Mouse (Mus musculus): ENCODE results near the gene Elavl3. TPM values are rescaled to one million over a fixed set of nuclear protein-coding genes. Genes with fewer than 3 reads are reported as not detected.

The Elavl3 gene
- polyA plus RNA-seq, 1 experiment from 2014 or later = 0.10 TPM

GRCm38 (mm10) chr9:22064341-22064740 is 12.5 kb upstream of the Elavl3 start:
- POLR2A ChIA-PET = no interaction called here
- no peaks in the 10 kb centered on the region for H3K27me3 ChIP-seq
- DNase-seq (ENCODE audit: low read depth, low spot score) = no peak
- TF ChIP-seq CTCF (IDR thresholded peaks at IDR 0.05) = no peak
- CTCF ChIA-PET = interaction anchor here (1.8 to 8.4 kb wide), 2 partner anchors 76 to 91 kb away, joined by 4 to 81 read pairs; no protein-coding TSS in a partner anchor
- in situ Hi-C loops (cut with MboI; ENCODE audit: low pct_unique_long_range_greater_than_20kb) = loop anchor here (10.0 kb wide), 1 partner anchor 340 kb away; no protein-coding TSS in a partner anchor
- no peak for ATAC-seq

DNA sequence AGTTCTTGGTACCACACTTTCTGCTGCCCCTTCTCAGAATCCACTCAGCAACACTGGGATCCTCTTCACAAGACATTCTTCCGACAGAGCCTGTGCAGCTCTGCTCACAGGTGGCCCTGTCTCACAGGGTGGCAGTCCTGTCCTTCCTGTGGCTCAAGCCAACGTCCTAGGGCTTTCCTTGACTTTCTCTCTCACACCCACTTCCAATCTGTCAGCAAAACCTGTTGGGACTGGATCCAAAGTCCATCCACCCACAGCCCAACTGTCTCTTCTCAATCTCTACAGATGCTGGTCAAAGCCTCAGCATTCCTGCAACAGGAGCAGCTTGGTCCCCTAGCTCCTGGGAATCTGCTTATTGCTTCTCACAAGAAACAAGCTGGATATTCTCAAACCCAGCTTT is 9.5 kb upstream of the Elavl3 start:
- ChIA-PET POLR2A (no interaction called here), CTCF (interaction anchor here (1.8 kb wide), 1 partner anchor 82 kb away, joined by 6 read pairs; no protein-coding TSS in a partner anchor)
- in situ Hi-C loops (cut with MboI; ENCODE audit: low pct_unique_long_range_greater_than_20kb) = loop anchor here (10.0 kb wide), 1 partner anchor 343 kb away; no protein-coding TSS in a partner anchor
- ATAC-seq (no peak), DNase-seq (ENCODE audit: low read depth, low spot score) (no peak)
- no peaks in the 10 kb centered on the region for H3K27me3 ChIP-seq
- TF ChIP-seq CTCF (IDR thresholded peaks at IDR 0.05) = no peak

- POLR2A ChIA-PET = interaction anchor here (0.5 kb wide), 1 partner anchor 353 kb away, joined by 3 read pairs; no protein-coding TSS in a partner anchor
These were observed 6.2 kb upstream of the Elavl3 start for GRCm38 (mm10) chr9:22058011-22058424.

DNA sequence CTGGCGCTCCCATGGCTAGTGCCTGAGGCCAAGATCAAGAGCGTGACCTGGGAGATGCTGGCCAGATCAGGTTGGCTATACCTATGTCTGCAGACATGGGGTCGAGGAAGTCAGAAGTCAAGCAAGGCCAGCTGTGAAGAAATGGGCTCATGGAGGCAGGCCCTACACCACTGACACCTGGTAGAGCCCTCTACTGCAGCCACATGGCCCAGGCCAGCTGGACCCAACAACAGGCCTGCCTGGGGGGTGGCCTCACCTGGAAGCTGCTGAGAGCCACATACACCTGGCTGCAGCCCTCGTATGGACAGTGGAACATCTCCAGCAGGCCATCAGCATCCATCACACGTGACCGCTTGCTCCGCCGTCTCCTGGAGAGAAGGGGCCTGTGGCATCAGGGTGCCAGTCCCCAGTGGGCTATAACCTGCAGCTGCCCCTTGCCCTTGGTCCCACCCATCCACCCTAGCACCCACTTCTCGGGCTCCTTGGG is 5.3 kb upstream of the Elavl3 start:
- ATAC-seq (no peak), DNase-seq (ENCODE audit: low read depth, low spot score) (no peak)
- peaks cover 8% of the 10 kb centered on the region for H3K27me3 ChIP-seq
- ChIA-PET POLR2A (no interaction called here), CTCF (no interaction called here)
- no peak for TF ChIP-seq CTCF (IDR thresholded peaks at IDR 0.05)
- in situ Hi-C loops (cut with MboI; ENCODE audit: low pct_unique_long_range_greater_than_20kb) = no loop called here

More at GRCm38 (mm10) chr9:22058011-22058424, 6.2 kb upstream of the Elavl3 start:
- in situ Hi-C loops (cut with MboI; ENCODE audit: low pct_unique_long_range_greater_than_20kb) = no loop called here
- CTCF ChIA-PET = interaction anchor here (1.0 to 1.1 kb wide), 2 partner anchors 9 to 12 kb away, joined by 3 read pairs; no protein-coding TSS in a partner anchor
- DNase-seq (ENCODE audit: low read depth, low spot score) (no peak), ATAC-seq (peak; percentile 71)
- no peaks in the 10 kb centered on the region for H3K27me3 ChIP-seq
- TF ChIP-seq CTCF (IDR thresholded peaks at IDR 0.05) = no peak

DNA sequence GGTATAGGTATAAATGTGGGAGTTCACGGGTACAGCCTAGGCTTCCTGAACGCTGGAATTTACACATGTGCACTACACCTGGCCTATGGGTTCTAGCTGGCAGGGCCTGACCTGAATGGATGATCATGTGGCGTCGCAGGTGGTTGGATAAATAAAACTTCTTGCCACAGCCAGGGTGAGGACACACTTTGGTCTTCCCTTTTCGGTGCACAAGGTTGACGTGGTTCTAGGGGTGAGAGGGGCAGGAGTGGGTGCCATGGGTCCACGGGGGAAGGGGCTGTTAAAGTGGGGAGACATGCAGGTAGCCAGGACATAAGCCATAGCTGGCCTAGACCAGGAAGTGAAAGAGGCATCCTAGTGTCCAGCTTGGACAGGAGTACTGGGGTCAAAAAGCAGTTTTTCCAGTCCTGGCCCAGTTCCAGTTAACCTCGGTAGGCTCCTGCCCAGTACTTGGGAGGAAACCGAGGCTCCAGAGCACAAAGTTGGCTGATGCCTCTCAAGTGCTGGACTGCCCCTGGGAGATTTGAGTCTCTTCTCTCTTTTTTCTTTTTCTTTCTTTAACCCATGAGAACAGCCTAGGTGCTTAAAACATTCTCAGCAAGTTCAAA is 4.6 kb upstream of the Elavl3 start:
- ChIA-PET CTCF (no interaction called here), POLR2A (interaction anchor here (0.6 kb wide), 1 partner anchor 483 kb away, joined by 4 read pairs; no protein-coding TSS in a partner anchor)
- DNase-seq (ENCODE audit: low read depth, low spot score) = no peak
- H3K27me3 ChIP-seq = peaks cover 13% of the 10 kb centered on the region
- TF ChIP-seq CTCF (IDR thresholded peaks at IDR 0.05) = no peak
- in situ Hi-C loops (cut with MboI; ENCODE audit: low pct_unique_long_range_greater_than_20kb) = no loop called here
- no peak for ATAC-seq

DNA sequence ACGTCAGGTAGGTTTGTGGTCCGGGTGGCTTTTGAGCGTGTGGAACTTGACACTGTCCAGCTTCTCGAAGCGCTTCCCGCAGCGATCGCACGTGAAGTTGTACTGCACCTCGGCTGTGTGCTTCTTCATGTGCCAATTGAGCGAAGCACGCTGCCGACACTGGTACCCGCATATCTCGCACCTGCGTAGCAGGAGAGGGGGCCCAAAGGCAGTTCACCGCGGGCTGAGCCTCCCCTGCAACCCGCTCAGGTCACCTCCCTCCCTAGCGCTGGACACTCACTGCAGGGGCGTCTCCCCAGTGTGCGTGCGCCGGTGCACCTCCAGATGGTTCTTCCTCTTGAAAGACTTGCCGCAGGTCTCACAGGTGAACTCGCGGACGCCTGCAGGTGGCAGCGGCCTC is 3.9 kb upstream of the Elavl3 start:
- in situ Hi-C loops (cut with MboI; ENCODE audit: low pct_unique_long_range_greater_than_20kb) = no loop called here
- peaks cover 18% of the 10 kb centered on the region for H3K27me3 ChIP-seq
- ChIA-PET CTCF (interaction anchor here (1.4 kb wide), 1 partner anchor 11 kb away, joined by 3 read pairs; no protein-coding TSS in a partner anchor), POLR2A (interaction anchor here (0.6 kb wide), 1 partner anchor 175 kb away, joined by 4 read pairs; no protein-coding TSS in a partner anchor)
- DNase-seq (ENCODE audit: low read depth, low spot score) = no peak
- no peak for ATAC-seq
- TF ChIP-seq CTCF (IDR thresholded peaks at IDR 0.05) = no peak

GRCm38 (mm10) chr9:22054411-22055076 is 2.7 kb upstream of the Elavl3 start:
- POLR2A ChIA-PET = no interaction called here
- no peak for ATAC-seq
- H3K27me3 ChIP-seq = peaks cover 28% of the 10 kb centered on the region
- TF ChIP-seq CTCF (IDR thresholded peaks at IDR 0.05) = no peak
- CTCF ChIA-PET = interaction anchor here (1.4 kb wide), 1 partner anchor 12 kb away, joined by 3 read pairs; no protein-coding TSS in a partner anchor
- DNase-seq (ENCODE audit: low read depth, low spot score) = no peak
- in situ Hi-C loops (cut with MboI; ENCODE audit: low pct_unique_long_range_greater_than_20kb) = no loop called here

GRCm38 (mm10) chr9:22053657-22054056 is 1.8 kb upstream of the Elavl3 start:
- CTCF ChIA-PET = no interaction called here
- POLR2A ChIA-PET = interaction anchor here (0.6 kb wide), 1 partner anchor 51 kb away, joined by 4 read pairs; no protein-coding TSS in a partner anchor
- no peak for DNase-seq (ENCODE audit: low read depth, low spot score)
- no peak for TF ChIP-seq CTCF (IDR thresholded peaks at IDR 0.05)
- H3K27me3 ChIP-seq = peaks cover 35% of the 10 kb centered on the region
- no peak for ATAC-seq
- in situ Hi-C loops (cut with MboI; ENCODE audit: low pct_unique_long_range_greater_than_20kb) = no loop called here

GRCm38 (mm10) chr9:22051161-22051957 is 464 bp downstream of the Elavl3 start:
- ChIA-PET CTCF (no interaction called here), POLR2A (no interaction called here)
- peaks cover 36% of the 10 kb centered on the region for H3K27me3 ChIP-seq
- DNase-seq (ENCODE audit: low read depth, low spot score) = no peak
- TF ChIP-seq CTCF (IDR thresholded peaks at IDR 0.05) = no peak
- in situ Hi-C loops (cut with MboI; ENCODE audit: low pct_unique_long_range_greater_than_20kb) = no loop called here
- ATAC-seq = no peak

DNA sequence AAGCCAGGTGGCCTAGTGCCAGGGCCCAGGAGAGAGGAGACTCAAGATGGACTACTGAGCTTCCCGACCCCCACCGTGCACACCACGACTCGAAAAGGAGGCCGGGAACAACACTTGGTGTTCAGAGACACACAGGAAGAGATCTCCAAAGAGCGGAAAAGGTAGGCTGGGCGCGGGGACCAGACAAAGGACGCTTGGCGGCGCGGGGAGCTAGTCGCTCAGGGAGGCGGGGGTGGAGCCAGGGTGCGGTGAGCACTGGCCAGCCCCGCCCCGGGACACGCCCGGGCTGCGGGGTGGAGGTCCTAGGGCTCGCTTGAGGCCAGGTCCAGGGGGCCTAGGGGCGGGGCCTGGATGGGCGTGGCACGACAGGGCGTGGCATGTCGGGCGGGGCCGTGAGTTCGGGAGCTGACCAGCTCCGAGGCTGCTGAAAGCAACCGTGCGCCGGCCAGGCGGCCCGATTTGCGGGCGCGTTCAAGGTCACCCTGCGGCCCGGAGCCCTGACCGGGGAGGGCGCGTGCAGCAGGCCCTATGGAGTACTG is 1.4 kb downstream of the Elavl3 start:
- no peak for ATAC-seq
- POLR2A ChIA-PET = no interaction called here
- H3K27me3 ChIP-seq = peaks cover 36% of the 10 kb centered on the region
- no peak for TF ChIP-seq CTCF (IDR thresholded peaks at IDR 0.05)
- DNase-seq (ENCODE audit: low read depth, low spot score) = no peak
- CTCF ChIA-PET = no interaction called here
- in situ Hi-C loops (cut with MboI; ENCODE audit: low pct_unique_long_range_greater_than_20kb) = no loop called here
